Mouse (Mus musculus) layer of hippocampus, postnatal 10 days (tissue): ENCODE measurements around the gene Il17rb. TPM values are rescaled to one million over a fixed set of nuclear protein-coding genes. Genes with fewer than 3 reads are reported as not detected.

ENCODE experiments used
- DNase-seq, 2 experiments: peaks; one replicate each; pipeline ENCODE4 v3.0.0; 2021; ENCODE audit warnings: low spot score in 2 of 2
- total RNA-seq, 2 experiments: library from RNA; stranded (reverse); gene quantifications; 2 replicates each; pipeline ENCODE4 v1.2.3; 2021

Gene Il17rb
- total RNA-seq, 2 experiments from 2014 or later: 0.42 to 0.75 TPM

GRCm38 (mm10) chr14:30017794-30018462, 9.2 kb upstream of the Il17rb start:
- DNase-seq: no peak

GRCm38 (mm10) chr14:30016666-30017065, 8.0 kb upstream of the Il17rb start:
- DNase-seq: no peak

GRCm38 (mm10) chr14:30015008-30015407, 6.3 kb upstream of the Il17rb start:
- DNase-seq: no peak

GRCm38 (mm10) chr14:30014487-30014886, 5.8 kb upstream of the Il17rb start:
- DNase-seq: no peak

- DNase-seq: peak in 1 of 2 experiments; percentile 41
These were observed 3.3 kb upstream of the Il17rb start for GRCm38 (mm10) chr14:30011886-30012560.

- peak; percentile 68 to 76 for DNase-seq
These were observed 1.3 kb upstream of the Il17rb start for GRCm38 (mm10) chr14:30009864-30010560.

GRCm38 (mm10) chr14:29999475-29999811, 9.3 kb downstream of the Il17rb start:
- DNase-seq: no peak

GRCm38 (mm10) chr14:29998747-29999474, 9.8 kb downstream of the Il17rb start:
- DNase-seq: no peak

- DNase-seq: no peak
These were observed 11.4 kb downstream of the Il17rb start for GRCm38 (mm10) chr14:29997345-29997744.

- DNase-seq: no peak
These were observed 12.5 kb downstream of the Il17rb start for GRCm38 (mm10) chr14:29996000-29996751.

- no peak for DNase-seq
These were observed 13.7 kb downstream of the Il17rb start for GRCm38 (mm10) chr14:29994976-29995375.

GRCm38 (mm10) chr14:29988337-29988736, 20.4 kb downstream of the Il17rb start:
- no peak for DNase-seq

- no peak for DNase-seq
These were observed 21.0 kb downstream of the Il17rb start for GRCm38 (mm10) chr14:29987739-29988138.

- no peak for DNase-seq
These were observed 21.4 kb downstream of the Il17rb start for GRCm38 (mm10) chr14:29987276-29987675.

GRCm38 (mm10) chr14:29986096-29986495, 22.6 kb downstream of the Il17rb start:
- DNase-seq: no peak

- DNase-seq: no peak
These were observed 28.1 kb downstream of the Il17rb start for GRCm38 (mm10) chr14:29980447-29981205.

- DNase-seq: peak; percentile 95 to 97
These were observed 30.2 kb downstream of the Il17rb start, which contains the start of gene Actr8 for GRCm38 (mm10) chr14:29978254-29979204. Gene Actr8, plus strand, starts transcription at chr14:29978337.

GRCm38 (mm10) chr14:29976927-29977326, 31.8 kb downstream of the Il17rb start:
- DNase-seq: no peak

GRCm38 (mm10) chr14:29971993-29972392, 36.7 kb downstream of the Il17rb start:
- DNase-seq: no peak
